Mouse (Mus musculus) embryonic facial prominence, embryonic 14.5 days (tissue): ENCODE data around the gene Clint1. TPM values are rescaled to one million over a fixed set of nuclear protein-coding genes. Genes with fewer than 3 reads are reported as not detected.

Experiments
- ATAC-seq: fragments of 200-750 bp; cut with Nextera tagmentation; 2 replicates; pipeline ENCODE4 v1.8.0; 2017; ENCODE audit warnings: low read depth, moderate number of reproducible peaks, moderate TSS enrichment
- DNase-seq: peaks from one replicate; pipeline ENCODE4 v3.0.0-alpha.2; 2015; ENCODE audit warnings: low spot score
- H3K27ac ChIP-seq: fragments of 300-500 bp; sonication (generic); replicated peaks from 2 replicates; pipeline ENCODE4 v1.5.1; 2014; ENCODE audit warnings: low read depth, mild to moderate bottlenecking, low read length, moderate library complexity
- H3K27me3 ChIP-seq: fragments of 300-500 bp; sonication (generic); replicated peaks from 2 replicates; pipeline ENCODE4 v1.6.1; 2014; ENCODE audit warnings: low read length; ENCODE audit not compliant: control insufficient read depth, insufficient read depth
- H3K36me3 ChIP-seq: fragments of 300-500 bp; sonication (generic); 2 replicates; pipeline ENCODE4 v1.6.1; 2014; ENCODE audit warnings: low read length, mixed read lengths; ENCODE audit not compliant: control insufficient read depth, insufficient read depth
- H3K4me1 ChIP-seq: fragments of 300-500 bp; sonication (generic); 2 replicates; pipeline ENCODE4 v1.6.1; 2014; ENCODE audit warnings: antibody characterized with exemption, low read length; ENCODE audit not compliant: control insufficient read depth, insufficient read depth
- H3K4me2 ChIP-seq: fragments of 300-500 bp; sonication (generic); 2 replicates; pipeline ENCODE4 v1.6.1; 2014; ENCODE audit warnings: low read depth, mild to moderate bottlenecking, low read length, moderate library complexity, mixed read lengths
- H3K4me3 ChIP-seq: fragments of 300-500 bp; sonication (generic); 2 replicates; pipeline ENCODE4 v1.5.1; 2014; ENCODE audit warnings: low read depth, mild to moderate bottlenecking, low read length
- H3K9ac ChIP-seq: fragments of 300-500 bp; sonication (generic); 2 replicates; pipeline ENCODE4 v1.6.1; 2014; ENCODE audit warnings: low read depth, mild to moderate bottlenecking, low read length, moderate library complexity, mixed read lengths
- H3K9me3 ChIP-seq: fragments of 300-500 bp; sonication (generic); 2 replicates; pipeline ENCODE4 v1.6.1; 2016; ENCODE audit warnings: low read length; ENCODE audit not compliant: control insufficient read depth
- WGBS: fragments of 180-500 bp; shearing (Covaris S2); extraction: QIAGEN DNeasy Blood & Tissue Kit; methylation state at CpG from one replicate; pipeline ENCODE4 v1.1.7; 2014; 5-methylcytosine and 5-hydroxymethylcytosine counted together
- polyA plus RNA-seq: library from polyadenylated mRNA; unstranded; fragments of >200 nt; fragmentation: Nextera tagmentation; extraction: Ambion mirVana; gene quantifications from 2 replicates; pipeline ENCODE4 v1.2.1, GENCODE M21; 2014

Clint1 gene
- polyA plus RNA-seq, 1 experiment from 2014 or later: 79.1 TPM

DNA sequence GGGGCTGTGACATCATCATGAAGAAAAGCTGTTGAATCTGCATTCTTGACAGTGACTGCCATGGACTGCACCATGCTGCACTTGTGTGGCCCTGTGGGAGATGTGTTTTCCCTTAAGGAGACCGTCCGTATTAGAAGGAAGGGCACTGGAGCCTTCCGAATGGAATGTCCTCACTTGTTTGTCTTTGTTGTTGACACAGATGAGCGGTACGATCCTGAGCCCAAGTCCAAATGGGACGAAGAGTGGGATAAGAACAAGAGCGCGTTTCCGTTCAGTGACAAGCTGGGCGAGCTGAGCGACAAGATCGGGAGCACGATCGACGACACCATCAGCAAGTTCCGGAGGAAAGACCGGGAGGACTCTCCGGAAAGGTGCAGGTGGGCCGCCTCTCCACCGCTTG lies 38.6 kb downstream of the Clint1 start:
- H3K9ac ChIP-seq: no peak overlapping the region

DNA sequence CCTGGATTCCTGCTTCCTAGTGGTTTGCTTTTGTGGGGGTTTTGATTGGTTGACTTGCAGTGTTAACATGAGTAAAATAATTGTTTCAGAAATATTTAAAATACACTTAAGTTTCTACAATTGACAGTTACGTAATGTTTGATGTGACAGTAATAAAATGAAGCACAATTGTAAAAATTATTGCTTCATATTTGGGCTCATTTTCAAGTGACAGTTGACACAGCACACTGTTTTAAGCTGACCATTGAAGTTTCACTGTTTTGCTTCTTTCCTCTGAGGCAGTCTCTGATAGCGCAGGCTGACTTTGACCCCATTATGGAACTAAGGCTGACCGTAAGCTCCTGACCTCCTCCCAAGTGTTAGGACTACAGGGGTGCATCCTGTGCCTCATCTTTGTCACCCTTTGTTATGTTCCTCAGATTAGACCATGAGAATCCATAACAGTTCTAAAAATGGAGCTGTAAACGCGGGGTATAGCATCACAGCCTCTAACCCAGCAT lies 41.1 kb downstream of the Clint1 start:
- Histone ChIP-seq H3K27me3 (no peaks in the 10 kb centered on the region), H3K4me2 (no peak overlapping the region), H3K36me3 (peaks cover 95% of the 10 kb centered on the region), H3K9me3 (no peaks in the 10 kb centered on the region), H3K27ac (no peak overlapping the region), H3K4me3 (no peak overlapping the region), H3K9ac (no peak overlapping the region), H3K4me1 (no peaks in the 10 kb centered on the region)
- no peak for ATAC-seq
- DNase-seq: no peak
- WGBS: 91% methylated on average over 5 of the region's 5 CpGs

More for the DNA sequence above, 38.6 kb downstream of the Clint1 start:
- H3K36me3 ChIP-seq: peaks cover 97% of the 10 kb centered on the region
- WGBS: 88% methylated on average over 20 of the region's 20 CpGs
- no peak overlapping the region for H3K27ac ChIP-seq
- H3K9me3 ChIP-seq: no peaks in the 10 kb centered on the region
- no peak overlapping the region for H3K4me2 ChIP-seq
- no peaks in the 10 kb centered on the region for H3K4me1 ChIP-seq
- H3K4me3 ChIP-seq: no peak overlapping the region
- no peaks in the 10 kb centered on the region for H3K27me3 ChIP-seq
- ATAC-seq (no peak), DNase-seq (no peak)

DNA sequence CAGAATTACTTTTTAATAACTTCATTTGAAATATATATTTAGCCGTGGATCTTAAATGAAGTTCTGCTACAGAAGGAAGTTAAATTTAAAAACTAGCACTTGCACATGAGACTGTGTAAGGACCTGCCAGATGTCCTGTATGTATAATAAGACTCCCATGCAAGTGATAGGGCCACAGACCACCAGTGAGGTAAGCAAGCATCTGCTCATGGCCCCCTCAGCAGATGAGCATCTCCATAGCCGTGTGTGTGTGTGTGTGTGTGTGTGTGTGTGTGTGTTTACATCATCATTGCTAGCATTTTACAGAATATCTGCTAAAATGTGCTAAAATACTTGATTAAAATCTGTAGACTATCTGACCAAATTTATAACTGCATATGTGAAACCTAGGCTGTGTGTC lies 45.5 kb downstream of the Clint1 start:
- DNase-seq: no peak
- no peaks in the 10 kb centered on the region for H3K4me1 ChIP-seq
- H3K27me3 ChIP-seq: no peaks in the 10 kb centered on the region
- WGBS: 91% methylated on average over 2 of the region's 2 CpGs
- no peak for ATAC-seq
- H3K9me3 ChIP-seq: no peaks in the 10 kb centered on the region
- no peak overlapping the region for H3K9ac ChIP-seq
- H3K27ac ChIP-seq: no peak overlapping the region
- peaks cover 81% of the 10 kb centered on the region for H3K36me3 ChIP-seq
- H3K4me2 ChIP-seq: no peak overlapping the region
- no peak overlapping the region for H3K4me3 ChIP-seq

DNA sequence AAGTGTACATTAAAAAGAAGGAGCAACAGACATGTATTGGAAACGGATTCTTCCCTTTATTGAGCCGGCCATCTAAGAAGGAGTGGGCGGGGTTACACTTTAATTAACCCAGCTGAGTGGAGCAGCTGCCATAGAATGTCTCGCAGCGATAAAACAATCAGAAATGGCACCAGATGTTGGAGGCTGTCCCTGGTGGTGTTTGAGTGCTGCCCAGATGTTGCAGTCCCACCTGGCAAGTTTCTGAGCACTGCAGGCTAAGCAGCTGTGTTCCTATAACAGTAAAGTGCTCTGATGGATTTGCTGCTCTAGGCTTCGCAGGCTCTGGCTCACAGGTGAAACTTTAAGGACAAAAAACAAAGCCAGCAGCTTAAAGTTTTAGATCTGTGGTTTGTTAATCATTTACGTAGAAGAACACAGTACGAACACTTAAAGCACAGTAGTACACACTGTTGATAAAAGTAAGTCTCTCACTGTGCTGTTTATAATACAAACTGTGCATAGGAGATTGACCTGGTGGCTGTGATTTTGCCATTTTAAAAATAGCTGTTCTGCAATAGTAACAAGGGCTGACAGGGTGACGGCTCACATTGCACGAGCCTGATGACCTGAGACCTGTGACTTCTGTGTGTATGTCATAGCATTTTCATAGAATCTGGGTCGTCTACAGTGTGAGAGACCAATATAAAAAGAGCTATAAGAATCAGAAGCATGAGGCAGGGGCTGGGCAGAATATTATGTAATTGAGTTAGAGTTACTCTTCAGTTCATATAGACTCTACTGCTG lies 48.6 kb downstream of the Clint1 start:
- H3K9me3 ChIP-seq: no peaks in the 10 kb centered on the region
- no peak overlapping the region for H3K27ac ChIP-seq
- H3K27me3 ChIP-seq: no peaks in the 10 kb centered on the region
- H3K4me2 ChIP-seq: no peak overlapping the region
- WGBS: 67% methylated on average over 11 of the region's 11 CpGs
- no peak overlapping the region for H3K9ac ChIP-seq
- ATAC-seq: no peak
- no peak overlapping the region for H3K4me3 ChIP-seq
- H3K4me1 ChIP-seq: no peaks in the 10 kb centered on the region
- H3K36me3 ChIP-seq: peaks cover 71% of the 10 kb centered on the region
- DNase-seq: peak; percentile 54

DNA sequence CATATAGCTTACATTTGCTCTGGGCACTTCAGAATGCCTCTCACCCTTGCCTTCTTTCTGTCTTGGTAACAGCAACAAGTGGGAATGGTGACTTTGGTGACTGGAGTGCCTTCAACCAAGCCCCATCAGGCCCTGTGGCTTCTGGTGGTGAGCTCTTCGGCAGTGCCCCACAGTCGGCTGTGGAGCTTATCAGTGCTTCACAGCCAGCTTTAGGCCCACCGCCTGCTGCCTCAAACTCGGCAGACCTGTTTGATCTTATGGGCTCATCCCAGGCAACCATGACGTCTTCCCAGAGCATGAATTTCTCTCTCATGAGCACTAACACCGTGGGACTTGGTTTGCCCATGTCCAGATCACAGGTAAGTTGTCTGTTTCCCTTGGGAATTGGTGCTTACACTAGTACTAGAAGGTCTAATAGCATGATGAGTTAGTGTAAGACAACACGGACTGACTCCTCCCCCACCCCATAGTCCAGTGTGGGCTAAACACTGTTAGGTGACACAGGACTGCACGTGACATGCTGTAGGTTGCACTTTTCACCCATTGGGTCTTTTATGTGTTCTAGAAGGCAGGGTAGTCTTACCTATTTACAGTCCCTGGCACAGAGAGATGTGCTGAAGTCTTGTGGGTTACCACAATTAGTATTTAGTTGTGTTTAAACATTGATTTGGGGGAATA lies 54.4 kb downstream of the Clint1 start:
- no peak overlapping the region for H3K9ac ChIP-seq

DNA sequence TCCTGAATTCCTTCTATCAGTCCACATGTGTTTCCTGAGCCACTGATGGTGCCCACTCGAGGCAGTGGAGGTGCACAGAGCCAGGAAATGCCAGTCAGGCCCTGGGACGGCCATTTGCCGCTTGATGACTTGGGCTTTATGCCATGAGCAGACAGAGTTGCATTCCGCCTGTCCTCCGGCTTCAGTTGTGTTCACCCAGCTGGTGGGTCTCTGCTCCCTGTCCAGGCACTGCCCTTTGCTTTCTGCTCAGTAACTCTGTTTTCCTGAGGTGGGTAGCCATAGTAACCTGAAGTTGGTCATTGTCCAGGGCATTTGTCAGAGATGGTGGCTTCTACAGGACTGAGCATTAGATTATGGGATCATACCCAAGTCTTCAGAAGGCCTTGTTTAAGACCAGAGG lies 55.5 kb downstream of the Clint1 start:
- H3K4me1 ChIP-seq: no peaks in the 10 kb centered on the region
- H3K27ac ChIP-seq: no peak overlapping the region
- H3K36me3 ChIP-seq: peaks cover 83% of the 10 kb centered on the region
- no peaks in the 10 kb centered on the region for H3K27me3 ChIP-seq
- no peak overlapping the region for H3K4me3 ChIP-seq
- 83% methylated on average over 5 of the region's 5 CpGs for WGBS
- ATAC-seq (no peak), DNase-seq (no peak)
- no peak overlapping the region for H3K9ac ChIP-seq
- H3K4me2 ChIP-seq: no peak overlapping the region
- H3K9me3 ChIP-seq: no peaks in the 10 kb centered on the region

More for the DNA sequence above, 54.4 kb downstream of the Clint1 start:
- no peaks in the 10 kb centered on the region for H3K4me1 ChIP-seq
- no peak overlapping the region for H3K4me3 ChIP-seq
- WGBS: 90% methylated on average over 8 of the region's 8 CpGs
- H3K36me3 ChIP-seq: peaks cover 77% of the 10 kb centered on the region
- H3K27me3 ChIP-seq: no peaks in the 10 kb centered on the region
- H3K9me3 ChIP-seq: no peaks in the 10 kb centered on the region
- no peak for ATAC-seq
- H3K4me2 ChIP-seq: no peak overlapping the region
- DNase-seq: no peak
- no peak overlapping the region for H3K27ac ChIP-seq

DNA sequence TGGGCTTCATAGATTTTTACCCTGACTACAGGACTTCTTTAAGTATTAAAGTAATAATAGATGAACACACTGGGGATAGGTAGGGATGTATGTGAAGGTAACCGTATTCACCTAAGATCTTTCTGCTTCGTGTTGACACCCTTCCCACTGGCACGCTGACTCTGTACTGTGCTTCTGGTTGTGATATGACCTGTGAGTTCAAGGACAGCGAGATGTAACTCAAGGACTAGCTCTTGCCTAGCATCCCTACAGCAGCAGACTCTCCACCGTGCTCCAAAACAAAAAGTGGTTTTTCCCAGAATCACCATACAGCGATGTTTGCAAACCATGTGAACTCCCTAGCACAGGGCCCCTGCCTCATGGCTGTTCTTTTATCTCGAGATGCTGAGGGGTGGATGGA lies 56.2 kb downstream of the Clint1 start:
- Histone ChIP-seq H3K27me3 (no peaks in the 10 kb centered on the region), H3K9me3 (no peaks in the 10 kb centered on the region), H3K9ac (no peak overlapping the region), H3K4me3 (no peak overlapping the region), H3K4me2 (no peak overlapping the region), H3K4me1 (no peaks in the 10 kb centered on the region), H3K27ac (no peak overlapping the region), H3K36me3 (peaks cover 77% of the 10 kb centered on the region)
- WGBS: 94% methylated on average over 7 of the region's 7 CpGs
- ATAC-seq (no peak), DNase-seq (no peak)

DNA sequence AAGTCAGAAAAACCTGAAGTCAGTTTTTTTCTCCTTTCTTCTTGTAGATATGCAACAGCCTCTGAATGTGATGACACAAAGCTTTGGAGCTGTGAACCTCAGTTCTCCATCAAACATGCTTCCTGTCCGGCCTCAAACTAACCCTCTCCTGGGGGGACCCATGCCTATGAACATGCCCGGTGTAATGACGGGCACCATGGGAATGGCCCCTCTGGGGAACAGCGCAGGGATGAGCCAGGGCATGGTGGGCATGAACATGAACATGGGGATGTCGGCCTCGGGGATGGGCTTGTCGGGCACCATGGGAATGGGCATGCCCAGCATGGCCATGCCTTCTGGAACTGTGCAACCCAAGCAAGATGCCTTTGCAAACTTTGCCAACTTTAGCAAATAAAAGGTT lies 57.0 kb downstream of the Clint1 start:
- Histone ChIP-seq H3K9ac (no peak overlapping the region), H3K4me3 (no peak overlapping the region), H3K36me3 (peaks cover 69% of the 10 kb centered on the region), H3K27me3 (no peaks in the 10 kb centered on the region), H3K9me3 (no peaks in the 10 kb centered on the region), H3K4me1 (no peaks in the 10 kb centered on the region), H3K27ac (no peak overlapping the region), H3K4me2 (no peak overlapping the region)
- DNase-seq (no peak), ATAC-seq (no peak)
- WGBS: 97% methylated on average over 7 of the region's 7 CpGs
